Mouse (Mus musculus): Measurements from ENCODE around the gene Rdh13.

Gene Rdh13

DNA sequence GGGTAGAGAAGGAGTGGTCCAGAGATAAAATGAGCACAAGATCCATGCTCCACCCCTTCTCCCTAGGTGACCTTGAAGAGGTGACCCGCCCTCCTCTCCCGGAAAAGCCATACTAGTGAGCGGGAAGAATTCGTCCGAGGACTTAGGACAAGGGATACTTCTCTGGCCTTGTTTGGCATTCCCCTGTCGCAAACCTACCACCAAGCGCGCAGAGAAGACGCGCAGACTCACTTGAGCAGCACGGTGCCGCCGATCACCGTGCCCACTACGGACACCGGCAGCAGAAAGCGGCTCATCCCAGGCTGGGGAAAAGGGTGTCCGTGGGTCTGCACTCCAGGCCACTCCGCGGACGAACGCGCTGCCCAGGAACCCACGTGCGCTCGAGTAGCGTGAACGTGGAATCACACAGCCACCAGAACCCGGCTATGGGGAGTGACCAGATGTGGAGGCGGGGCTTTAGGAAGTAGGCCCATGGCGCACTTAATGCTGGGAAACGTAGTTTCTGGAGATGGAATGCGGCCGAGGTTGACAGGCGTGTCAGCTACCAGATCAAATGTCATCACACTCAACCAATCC, at the start of gene Rdh13:
TSS of gene Rdh13 (minus strand) at position 434 of the 576 bp plus-strand sequence.
- in situ Hi-C loops (cut with MboI), result no loop called here

DNA sequence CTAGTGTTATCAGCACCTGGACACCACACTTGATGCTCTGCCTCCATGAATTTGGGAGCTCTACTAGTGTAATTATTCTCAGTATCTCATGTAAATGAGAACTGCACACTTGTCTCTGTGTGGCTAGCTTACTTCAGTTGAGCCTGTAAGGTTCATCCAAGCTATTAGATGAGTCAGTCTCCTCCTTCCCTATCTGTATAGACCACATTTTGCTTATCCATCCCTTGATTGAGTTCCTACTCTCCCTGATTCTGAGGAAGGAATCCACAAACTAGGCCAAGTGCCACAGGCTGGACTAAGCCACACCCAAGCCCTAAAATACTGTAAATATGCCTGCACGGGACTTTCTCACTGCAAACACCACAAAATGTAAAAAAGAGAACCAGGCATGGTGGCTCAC, 48.5 kb upstream of the Rdh13 start:
- in situ Hi-C loops (cut with MboI), result no loop called here

DNA sequence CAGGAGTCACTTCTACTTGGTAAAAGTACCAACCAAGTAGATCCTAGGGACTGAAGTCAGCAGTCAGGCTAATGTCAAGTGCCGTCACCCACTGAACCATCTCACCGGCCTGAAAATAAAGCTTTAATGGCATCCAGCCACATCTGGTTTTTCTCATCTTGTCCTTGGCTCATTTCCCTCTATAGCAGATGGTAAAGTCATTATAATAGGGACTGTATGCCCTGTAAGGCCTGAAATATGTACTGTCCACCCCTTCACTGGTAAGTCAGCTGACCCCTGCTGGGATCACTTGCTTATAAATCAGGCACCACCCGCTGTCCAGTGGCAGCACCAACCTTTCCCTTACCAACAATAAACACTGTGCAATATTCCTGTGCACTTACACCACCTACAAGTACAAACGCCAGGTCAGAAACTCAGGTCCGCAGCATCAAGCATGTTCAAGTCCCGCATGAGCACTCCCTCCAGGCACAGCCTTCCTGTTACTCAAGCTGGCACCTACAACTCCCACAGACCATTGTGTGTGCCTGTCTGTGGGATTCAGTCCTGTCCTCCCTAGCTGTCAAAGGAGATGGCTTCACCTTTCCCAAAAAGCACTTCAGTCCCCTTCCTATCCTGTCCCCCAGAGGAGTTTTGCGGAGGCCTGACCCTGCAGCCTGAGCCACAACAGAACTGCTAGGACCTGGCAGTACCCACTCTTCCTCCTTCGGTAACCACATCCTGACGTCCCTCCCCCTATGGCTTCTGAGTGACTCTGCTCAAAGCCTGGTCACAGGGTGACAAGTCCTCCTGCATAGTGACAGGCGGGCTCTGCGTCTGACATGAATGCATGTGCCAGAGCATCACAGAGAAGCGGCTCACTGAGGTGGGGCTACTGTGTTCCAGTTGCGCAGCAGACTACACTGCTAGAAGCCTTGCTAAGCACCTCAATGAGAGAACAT, 47.1 kb upstream of the Rdh13 start:
- in situ Hi-C loops (cut with MboI), result no loop called here

DNA sequence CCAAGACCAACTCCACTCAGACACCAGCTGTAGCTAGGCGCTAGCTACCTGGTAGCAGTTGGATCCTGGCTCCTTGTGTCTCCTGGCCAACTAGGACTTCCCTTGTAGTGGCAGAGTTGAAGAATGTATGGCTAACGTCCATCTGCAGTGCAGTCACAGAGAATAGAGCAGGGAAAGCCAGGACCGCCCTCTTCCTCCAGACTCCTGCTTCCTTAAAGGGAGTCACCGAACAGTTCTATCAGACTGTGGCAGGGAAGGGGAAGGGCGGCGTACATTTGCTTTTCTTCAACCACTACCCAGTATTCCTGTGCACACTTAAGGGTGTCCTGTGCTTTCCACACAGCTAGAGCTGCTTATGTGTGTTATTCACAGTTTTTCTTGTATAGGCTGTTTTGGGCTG, 45.9 kb upstream of the Rdh13 start:
- in situ Hi-C loops (cut with MboI), result no loop called here

DNA sequence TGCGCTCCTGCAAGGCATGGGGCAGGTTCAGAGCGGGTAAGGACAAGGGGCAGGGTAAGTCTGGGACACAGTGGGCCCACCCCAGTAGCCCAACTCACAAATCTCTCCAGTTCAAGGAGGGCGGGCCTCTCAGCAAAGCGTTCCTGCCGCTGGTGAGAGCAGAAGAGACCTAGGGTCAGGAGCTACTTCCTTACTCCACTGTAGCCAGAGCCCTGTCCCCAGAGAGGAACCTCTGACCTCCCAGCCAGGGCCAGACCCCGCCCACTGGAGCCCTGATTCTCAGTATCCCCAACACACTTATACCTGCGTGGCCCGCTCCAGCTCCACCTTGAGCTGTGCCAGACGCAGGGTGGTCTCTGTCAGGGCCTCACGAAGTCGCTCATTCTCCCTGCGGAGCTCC, 36.8 kb upstream of the Rdh13 start:
- in situ Hi-C loops (cut with MboI), result no loop called here

DNA sequence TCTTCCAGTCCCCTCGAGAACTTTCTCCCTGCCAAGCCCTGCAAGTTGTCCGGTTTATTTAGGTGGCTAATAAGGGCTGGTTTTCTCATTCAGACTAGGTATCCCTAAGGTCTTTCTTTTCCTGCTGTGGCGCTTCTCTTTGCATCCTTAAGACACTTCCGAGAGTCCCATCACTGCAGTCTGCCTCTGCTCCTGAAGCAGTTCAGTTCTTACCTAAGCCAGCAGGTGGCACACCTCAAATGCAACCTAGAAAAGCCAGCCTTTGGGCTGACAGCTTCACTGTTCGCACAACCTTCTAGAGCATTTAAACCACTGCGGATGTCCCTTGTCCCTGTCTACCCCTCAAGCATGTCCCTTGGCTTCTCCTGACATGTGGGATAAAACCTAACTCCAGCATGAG, 34.2 kb upstream of the Rdh13 start:
- in situ Hi-C loops (cut with MboI), result no loop called here

DNA sequence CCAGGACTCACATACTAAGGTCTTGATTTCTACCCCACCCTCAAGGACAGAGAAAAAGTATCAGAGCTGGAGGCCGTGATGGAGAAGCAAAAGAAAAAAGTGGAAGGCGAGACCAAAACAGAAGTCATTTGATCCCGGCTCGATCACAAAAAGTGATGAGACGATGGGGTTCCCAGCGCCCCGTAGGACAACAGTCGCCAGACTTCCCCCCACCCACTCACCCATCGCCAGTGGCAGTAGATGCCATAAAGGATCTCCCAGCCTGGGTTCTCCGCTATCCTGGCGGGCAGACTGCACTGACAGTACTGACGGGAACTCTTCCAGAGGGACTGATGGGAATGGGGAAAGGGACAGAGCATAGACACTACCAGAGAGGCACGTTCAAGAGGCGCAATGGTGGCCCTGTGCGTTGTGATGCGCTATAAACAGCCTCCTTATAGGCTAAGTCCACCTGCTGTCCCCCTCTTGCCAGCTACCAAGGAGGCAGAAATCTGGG, 33.4 kb upstream of the Rdh13 start:
- in situ Hi-C loops (cut with MboI), result no loop called here

DNA sequence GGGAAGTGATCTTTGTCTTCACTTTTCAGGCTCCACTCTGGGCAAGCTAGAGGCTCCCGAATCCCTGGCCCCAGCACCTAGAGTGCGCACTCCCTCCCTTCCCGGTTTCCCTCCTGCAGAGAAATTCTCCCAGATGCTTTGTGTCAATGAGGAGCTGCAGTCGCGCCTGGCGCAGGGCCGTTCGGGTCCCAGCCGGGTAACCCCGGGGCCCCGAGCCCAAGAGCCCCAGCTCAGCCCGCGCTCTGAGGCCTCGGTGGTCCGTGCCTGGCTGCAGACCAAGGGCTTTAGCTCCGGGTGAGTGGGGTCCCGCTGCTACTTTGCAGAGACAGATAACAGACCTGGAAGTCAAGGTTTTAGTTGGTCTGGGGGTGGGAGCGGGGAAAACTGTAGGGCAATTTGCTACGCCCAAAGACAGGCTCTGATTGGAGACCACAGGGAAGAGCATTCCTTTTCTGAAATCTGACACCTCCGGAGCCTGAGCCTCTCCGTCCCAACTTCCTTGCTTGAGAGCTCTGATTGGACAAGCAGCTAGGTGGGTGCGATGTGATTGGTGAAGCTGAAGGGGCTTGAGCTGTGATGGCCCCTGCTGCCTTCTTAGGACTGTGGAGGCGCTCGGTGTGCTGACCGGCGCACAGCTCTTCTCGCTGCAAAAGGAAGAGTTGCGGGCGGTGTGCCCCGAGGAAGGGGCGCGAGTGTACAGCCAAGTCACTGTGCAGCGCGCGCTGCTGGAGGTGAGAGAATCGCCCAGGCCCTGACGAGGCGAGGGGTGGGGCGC, 32.8 kb upstream of the Rdh13 start:
- in situ Hi-C loops (cut with MboI), result no loop called here

DNA sequence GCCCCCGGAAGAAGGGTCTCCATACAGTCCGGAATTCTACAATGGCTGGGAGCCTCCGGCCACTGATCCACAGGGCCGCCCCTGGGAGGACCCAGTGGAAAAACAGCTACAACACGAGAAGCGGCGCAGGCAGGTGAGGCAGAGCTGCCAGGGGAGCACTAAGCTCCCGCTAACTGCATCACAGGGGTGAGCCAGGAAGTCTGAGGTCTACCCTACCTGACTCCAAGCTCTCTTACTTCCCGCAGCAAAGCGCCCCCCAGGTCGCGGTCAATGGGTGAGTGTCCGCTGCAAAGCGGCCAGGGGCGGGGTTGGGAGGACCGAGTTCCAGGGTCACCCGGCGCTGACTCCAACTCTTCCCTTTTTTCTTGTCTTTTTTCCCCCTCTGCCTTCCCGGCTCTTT, 28.5 kb upstream of the Rdh13 start:
- in situ Hi-C loops (cut with MboI), result no loop called here

DNA sequence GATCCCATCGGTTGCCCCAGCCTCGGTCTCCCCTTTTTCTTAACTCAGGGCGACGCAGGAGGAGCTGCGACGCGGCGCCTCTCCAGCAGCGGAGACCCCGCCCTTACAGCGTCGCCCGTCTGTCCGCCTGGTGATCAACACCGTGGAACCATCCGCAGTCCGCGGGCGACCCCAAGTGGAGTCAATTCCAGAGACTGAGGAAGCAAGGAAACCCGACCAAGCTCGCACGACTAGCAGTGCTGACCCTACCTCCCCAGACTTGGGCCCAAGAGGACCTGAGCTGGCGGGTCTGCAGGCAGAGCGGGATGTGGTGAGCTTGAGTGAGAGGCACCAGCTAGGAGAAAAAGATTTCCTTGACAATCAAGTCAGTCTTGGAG, 25.7 kb upstream of the Rdh13 start:
- in situ Hi-C loops (cut with MboI), result no loop called here

DNA sequence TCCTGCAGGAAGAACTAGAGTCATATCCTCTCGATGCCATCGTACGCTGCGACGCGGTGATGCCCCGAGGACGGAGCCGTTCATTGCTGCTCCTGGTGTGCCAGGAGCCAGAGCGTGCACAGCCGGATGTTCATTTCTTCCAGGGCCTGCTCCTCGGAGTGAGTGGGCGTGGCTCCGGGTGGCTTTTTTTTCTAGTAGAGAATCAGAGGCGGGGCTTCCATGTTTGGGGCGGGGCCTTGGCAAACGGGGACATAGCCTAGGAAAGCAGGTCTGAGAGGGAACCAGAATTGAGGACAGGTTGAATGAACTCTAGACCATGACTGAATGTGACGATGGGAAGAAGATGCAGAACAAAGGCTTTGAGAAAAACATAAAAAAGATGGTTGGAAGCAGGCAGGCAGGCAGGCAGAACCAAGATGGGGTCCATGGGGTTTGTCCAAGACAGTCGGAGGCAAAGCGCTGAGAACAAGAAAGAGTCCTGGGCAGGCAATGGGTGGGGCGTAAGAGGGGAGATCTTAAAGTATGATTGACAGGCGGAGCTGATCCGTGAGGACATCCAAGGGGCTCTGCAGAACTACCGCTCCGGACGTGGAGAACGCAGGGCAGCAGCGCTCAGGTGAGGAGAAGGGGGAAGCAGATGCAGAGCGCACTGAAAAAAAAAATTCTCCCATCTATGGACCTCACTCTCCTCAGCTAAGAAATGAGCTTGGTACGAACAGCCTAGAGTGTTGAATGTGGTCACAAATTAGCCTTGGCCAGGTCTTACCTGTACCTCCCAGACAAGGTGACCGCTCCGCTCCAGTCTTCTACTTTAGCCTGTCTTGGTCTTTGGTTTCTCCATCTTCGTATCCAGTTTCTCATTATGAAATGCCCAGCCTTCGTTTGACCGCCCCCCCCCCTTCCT, 25.1 kb upstream of the Rdh13 start:
- in situ Hi-C loops (cut with MboI), result no loop called here

DNA sequence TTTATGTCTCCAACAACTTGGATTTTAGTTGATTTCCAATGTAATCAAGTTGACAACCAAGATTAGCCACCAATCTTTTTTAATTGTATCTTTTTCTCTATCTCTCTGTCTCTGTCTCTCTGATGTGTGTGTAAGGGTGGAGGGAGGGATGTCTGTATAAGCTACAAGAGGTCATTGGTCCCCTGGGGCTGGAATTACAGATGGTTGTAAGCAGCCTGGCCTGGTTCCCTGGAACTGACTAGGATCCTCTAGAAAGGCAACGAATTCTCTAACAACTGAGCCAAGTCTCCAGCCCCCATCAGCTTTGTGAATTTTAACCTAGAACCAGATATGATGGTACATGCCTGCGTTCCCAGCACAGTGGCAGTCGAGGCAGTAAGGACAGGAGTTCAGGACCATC, 22.4 kb upstream of the Rdh13 start:
- in situ Hi-C loops (cut with MboI), result no loop called here

DNA sequence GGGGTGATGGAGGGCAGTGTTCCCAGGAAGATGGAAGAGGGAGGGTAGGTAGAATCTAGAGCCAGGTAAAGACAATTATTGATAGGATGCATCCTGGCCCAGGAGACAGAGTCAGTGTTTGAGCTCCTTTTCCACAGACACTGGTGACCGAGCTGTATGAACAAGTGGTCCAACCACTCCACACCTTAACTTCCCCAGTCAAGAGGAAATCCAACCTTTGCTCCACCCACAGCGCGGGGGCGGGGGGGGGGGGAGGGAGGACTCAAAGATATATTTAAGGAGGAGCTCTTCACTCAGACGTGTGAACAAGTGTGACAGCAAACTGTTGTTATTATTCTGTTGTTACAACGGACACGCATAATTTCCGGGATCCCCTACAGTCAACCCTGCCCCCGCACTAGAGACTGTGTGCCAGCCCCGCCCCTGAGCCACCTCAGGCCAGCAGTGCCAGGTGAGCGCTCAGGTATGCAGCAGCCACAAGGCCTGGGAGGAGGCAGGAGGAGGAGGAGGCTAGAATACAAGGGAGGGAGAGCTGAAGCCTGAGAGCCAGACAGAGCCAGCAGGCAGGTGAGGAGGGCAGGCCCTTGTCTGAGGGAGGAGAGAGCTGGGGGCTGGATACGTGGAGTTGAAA, 18.9 kb upstream of the Rdh13 start:
- in situ Hi-C loops (cut with MboI), result no loop called here

DNA sequence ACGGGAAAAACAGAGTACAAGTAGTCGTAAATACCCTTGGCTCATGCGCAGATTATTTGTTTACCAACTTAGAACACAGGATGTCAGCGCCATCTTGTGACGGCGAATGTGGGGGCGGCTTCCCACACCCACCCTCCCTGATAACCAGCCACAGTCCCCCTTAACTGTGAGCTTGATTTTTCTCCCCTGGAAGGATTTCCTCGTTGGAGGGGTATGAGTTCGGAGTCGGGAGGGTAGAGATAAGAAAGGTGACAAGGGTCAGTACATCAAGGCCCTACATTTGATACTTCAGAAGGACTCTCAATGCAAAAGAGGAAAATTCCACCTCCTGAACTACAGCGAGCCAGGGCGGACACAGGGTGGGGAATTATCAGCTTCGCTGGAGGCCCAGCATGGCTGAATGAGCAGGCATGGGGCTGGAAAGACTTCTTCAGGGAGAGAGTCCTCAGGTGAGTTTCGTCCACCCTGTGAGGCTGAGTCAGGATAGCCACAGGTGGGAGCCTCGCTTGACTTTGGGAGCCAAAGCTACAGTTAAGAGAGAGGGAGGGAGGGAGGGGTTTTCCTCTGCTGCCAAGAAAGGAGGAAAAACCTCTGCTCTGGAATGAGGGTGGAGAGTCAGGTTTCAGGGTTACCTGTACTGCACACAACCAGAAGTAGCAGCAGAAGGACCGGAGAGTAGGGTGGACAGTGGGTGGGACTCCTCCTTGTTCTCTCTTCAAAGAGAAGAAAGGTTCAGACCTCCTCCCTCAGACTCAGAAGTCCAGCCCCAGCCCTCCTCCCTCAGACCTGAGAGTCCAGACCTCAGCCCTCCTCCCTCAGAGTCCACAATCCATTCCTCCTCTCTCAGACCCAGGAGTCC, 15.4 kb upstream of the Rdh13 start, which contains the start of gene Eps8l1:
TSS of gene Eps8l1 (plus strand) at position 99 of the 859 bp plus-strand sequence.
- in situ Hi-C loops (cut with MboI), result no loop called here

DNA sequence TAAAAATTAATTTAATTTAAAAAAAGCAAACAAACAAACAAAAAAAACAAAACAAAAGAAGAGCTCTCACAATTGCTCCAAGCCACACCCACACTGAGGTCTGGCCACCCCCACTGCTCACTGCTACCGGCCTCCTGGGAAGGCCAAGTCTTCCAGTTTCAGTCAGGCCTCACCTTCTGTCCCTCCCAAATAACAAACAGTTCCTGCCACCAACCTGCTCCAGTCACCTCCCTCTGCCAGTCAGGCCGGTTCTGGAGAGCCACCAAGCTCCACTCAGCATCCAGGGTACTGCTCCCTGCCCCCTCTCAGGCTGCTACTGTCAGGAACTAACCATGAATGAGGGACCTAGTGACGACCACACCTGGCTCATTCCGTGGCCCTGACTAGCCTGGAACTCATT, 7.2 kb upstream of the Rdh13 start:
- in situ Hi-C loops (cut with MboI), result no loop called here

DNA sequence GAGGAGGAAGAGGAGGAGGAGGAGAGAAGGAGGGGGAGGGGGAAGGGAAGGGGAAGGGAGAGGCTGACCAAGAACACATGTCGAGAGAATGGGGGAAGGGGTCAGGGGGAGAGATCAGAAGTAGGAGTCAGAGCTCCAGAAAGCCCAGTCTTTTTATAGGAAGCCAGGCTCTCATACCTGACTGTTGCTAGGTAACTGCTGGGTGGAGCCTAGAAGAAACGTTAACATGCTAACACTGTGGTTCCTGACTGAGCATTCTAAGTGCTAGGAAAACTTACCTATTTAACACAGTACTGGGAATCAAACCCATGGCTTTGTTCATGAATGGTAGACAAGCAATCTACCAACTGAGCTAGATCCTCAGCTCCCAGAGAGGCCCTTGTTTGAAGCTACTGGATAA, 3.8 kb upstream of the Rdh13 start:
- in situ Hi-C loops (cut with MboI), result no loop called here

DNA sequence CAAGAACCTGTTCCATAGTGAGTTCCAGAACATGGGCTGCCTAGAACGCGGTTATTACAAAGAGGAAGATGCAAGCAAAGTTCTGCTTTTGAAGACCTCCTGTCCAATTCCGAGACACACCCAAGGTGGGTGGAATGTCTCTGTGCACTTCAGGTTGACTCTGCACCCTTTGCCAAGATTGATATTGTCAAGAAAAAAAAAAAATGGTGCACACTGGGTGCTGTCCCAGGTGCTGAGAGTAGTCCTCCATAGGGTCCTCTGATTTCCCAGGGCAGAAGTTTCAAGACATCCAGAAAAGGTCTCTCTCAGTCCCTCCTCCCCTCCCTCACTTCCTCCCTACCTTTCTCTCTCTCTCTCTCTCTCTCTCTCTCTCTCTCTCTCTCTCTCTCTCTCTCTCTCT, 3.0 kb upstream of the Rdh13 start:
- in situ Hi-C loops (cut with MboI), result no loop called here

DNA sequence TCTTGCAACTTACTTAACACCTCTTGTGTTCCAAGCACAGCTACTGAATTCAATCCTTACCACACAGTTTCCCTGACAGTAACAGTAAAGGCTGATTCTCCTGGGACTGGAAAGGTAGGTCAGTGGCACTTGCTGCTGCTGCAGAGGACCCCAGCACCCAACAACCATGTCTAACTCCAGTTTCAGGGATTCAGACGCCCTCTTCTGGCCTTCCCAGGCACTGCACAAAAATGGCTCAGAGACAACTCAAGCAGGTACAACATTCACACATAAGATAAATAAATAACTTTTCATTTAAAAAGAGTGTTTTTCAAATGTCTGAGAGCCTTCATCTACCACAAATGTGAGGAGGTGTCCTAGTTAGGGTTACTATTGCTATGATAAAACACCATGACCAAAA, 1.7 kb upstream of the Rdh13 start:
- in situ Hi-C loops (cut with MboI), result no loop called here

DNA sequence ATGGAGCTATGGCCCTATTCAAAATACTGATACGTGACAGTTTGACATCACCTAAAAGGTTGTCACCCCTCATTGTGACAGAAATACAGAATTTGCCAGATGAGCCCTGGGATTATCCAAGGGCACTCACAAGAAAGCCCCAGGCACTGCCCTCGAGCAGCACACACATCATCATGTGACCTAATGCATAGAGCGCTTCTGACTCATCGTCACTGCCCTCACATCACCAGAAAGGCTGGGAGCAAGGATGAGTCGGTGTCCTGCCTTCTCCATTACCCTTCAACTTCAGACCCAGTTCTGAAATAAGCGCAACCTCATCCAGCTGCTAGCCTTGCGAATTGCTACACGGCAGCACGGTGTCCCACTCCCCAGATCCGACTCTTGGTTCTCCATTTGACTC, 4.9 kb downstream of the Rdh13 start:
- in situ Hi-C loops (cut with MboI), result no loop called here

DNA sequence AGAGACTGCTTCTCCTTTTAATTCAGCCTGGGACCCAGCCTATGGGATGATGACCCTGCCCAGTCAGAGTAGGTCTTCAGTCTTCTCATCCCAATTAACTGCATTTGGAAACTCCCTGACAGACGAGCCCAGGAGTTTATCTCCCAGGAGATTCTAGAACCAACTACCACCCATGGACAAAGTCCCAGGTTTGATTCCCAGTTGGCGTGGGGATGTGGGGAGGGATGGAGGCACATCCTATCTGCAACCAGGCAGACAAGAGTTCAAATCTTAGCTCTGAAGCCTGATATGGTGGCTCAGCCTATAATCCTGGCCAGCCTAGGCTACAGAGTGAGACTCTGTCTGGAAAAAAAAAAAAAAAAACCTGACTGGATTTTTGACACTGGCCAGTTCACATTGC, 7.7 kb downstream of the Rdh13 start:
- in situ Hi-C loops (cut with MboI), result loop anchor here (10.0 kb wide), 1 partner anchor 313 kb away; no protein-coding TSS in a partner anchor
